Mouse (Mus musculus) lung, postnatal 14 days (tissue): ENCODE results near the gene Cdh23.

Experiments used
- DNase-seq: peaks from one replicate; pipeline ENCODE4 v3.0.0; 2021

Gene Cdh23

GRCm38 (mm10) chr10:60626086-60626485, 70.2 kb downstream of the Cdh23 start:
- DNase-seq, result no peak

DNA sequence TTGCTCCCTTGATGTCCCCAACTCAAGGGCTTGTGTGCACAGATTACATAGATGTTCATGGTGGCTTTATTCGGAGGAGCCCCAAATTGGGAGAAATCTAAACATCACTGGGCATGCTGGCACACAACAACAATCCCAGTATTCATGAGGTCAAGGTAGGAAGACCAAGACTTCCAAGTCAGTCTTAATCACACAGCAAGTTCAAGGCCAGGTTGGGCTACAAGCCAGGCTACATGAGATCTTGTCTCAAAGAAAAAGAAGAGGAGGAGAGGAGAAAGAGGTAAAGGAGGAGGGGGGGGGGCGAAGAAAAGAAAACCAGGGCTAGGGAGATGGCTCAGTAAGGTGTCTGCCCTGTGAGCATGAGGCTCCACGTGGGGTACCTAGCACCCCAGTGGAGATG, 70.8 kb downstream of the Cdh23 start:
- DNase-seq, result no peak

- no peak for DNase-seq
Observed at GRCm38 (mm10) chr10:60624945-60625344, 71.3 kb downstream of the Cdh23 start.

DNA sequence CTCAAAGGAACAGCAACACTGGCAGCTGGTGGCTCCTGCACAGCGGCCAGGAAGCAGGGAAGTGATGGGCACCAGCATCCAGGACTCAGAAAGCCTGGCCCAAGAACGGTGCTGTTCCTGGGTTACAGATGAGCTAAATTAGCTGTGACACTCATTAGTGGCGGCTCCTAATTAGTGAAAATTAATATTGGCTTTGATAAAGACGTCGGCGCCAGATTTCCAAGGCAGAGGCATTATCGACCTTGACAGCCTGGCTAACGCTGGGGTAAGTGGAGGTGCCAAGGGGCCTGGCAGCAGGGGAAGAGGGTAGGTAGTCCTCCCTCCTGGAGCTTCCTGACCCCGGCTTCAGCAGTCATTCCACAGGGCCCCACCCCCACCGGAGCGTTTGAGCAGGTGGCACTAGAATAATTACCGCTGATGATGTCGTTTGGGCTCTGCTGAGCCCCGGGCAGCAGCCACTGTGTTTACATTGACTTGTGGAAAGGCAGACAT, 72.0 kb downstream of the Cdh23 start:
- DNase-seq, result no peak

DNA sequence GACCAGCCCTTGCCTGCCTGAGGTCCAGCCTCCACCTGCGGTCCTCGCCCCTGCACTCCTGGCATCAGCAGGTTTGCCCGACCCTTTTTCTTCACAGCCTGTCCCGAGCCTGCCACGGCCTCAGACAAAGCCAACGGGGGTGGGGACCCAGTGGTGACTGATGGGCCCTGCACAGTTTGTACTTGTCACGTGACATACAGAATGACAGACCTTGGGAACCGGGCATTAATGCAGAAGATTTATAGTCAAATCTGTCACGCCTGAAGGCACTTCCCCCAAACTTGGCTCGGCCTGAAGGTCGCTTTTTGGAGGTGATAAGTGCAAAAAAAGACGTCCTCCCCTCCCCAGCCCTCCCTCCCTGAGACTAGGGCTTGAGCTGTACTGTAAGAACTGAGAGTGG, 73.5 kb downstream of the Cdh23 start:
- DNase-seq, result no peak

GRCm38 (mm10) chr10:60621470-60622170, 74.7 kb downstream of the Cdh23 start:
- DNase-seq, result no peak

DNA sequence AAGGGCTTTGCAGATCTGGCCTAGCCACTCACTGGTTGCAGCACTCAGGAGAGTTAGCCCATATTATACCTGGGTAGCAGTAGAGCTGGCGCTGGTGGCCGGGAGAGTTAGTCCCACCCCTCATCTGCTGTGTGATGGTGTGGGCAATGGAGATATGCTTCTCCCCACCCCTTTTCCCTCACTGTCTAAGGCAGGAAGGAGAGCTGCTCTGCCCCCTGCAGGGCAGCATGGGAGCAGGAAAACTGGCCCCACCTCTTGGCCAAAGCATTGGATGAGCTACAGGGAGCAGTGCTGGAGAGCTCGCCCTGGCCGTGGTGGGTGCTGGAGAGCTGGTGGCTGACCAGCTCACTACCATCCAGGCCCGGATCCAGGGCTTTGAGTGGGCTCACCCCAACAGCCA, 80.4 kb downstream of the Cdh23 start:
- DNase-seq, result no peak

DNA sequence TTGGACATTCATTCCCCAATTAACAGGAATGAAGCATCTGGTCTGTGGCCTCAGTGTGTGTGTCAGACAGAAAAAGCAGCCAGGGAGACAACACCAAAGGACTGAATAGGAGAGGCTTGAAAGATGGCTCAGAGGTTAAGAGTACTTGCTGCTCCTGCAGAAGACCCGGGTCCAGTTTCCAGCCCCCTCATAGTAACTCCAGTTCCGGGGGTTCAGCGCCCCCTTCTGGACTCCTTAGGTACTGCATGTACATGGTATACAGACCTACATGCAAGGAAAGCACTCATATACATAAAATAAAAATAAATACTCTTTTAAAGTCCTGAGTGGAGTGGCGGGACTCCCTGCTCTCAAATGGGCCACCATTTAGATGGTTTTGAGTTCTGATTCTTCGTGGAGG, 83.4 kb downstream of the Cdh23 start:
- DNase-seq, result no peak

DNA sequence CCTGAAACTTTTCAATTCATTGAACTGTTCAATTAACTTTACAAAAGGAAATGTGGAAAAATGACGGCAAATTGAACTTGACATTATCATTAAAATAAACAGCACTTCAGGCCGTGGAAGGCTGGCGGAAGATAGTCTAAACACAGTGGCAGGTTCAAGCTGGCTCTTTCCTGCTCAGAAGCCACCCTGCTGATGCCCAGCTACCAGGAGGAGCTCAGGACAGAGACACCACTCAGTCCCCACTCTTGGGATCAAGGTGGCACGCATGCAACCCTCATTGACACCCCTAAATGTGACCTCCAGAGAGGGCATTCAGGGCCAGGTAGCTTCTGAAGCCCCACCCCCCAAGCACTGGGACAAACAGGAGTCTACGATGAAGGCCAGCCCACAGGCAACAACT, 89.1 kb downstream of the Cdh23 start:
- DNase-seq, result no peak

GRCm38 (mm10) chr10:60606661-60607060, 89.6 kb downstream of the Cdh23 start:
- no peak for DNase-seq

DNA sequence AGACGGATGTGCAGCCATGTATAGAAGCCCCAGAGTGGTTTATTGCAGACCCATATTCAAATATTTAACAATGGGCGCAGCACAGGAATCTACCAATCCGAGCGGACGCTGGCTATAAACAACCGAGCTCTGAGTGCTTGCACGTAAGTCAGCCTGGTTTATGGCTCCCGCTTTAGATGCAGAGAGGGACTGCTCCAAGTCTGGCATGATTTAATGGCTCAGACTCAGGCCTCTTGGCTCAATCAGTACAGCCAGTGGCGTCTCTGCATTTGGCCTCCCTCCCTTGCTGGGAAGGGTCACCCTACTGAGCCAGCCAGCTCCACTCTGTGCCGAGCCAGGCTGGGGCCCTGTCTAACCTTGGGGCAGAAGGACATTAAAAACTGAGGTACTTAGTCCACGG, 94.1 kb downstream of the Cdh23 start:
- DNase-seq, result no peak

- no peak for DNase-seq
Observed at GRCm38 (mm10) chr10:60595166-60595565, 101.1 kb downstream of the Cdh23 start.

- DNase-seq, result no peak
Observed at GRCm38 (mm10) chr10:60592881-60593575, 103.3 kb downstream of the Cdh23 start.

- DNase-seq, result no peak
Observed at GRCm38 (mm10) chr10:60591281-60591680, 105.0 kb downstream of the Cdh23 start.

DNA sequence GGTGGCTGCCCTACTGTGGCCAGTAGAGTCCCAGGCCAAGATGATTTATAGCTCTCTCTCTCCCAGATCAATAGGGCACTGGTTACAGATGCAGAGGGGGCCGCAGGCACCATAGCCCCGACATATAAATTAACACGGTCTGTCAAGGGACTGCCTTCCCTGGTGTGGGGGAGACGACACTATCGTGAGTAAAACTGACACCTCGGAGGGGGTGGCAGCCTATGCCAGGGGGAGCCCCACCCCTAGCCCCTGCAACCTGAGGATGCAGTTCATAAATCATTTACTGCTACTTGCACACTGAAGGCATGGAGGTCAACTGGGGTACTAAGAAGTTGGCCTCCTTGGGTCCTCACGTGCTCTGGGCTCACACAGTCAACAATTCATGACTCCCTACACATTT, 106.0 kb downstream of the Cdh23 start:
- DNase-seq, result no peak

- DNase-seq, result no peak
Observed at GRCm38 (mm10) chr10:60585691-60586090, 110.6 kb downstream of the Cdh23 start.

- no peak for DNase-seq
Observed at GRCm38 (mm10) chr10:60582956-60583355, 113.3 kb downstream of the Cdh23 start.

GRCm38 (mm10) chr10:60580666-60581065, 115.6 kb downstream of the Cdh23 start:
- no peak for DNase-seq

DNA sequence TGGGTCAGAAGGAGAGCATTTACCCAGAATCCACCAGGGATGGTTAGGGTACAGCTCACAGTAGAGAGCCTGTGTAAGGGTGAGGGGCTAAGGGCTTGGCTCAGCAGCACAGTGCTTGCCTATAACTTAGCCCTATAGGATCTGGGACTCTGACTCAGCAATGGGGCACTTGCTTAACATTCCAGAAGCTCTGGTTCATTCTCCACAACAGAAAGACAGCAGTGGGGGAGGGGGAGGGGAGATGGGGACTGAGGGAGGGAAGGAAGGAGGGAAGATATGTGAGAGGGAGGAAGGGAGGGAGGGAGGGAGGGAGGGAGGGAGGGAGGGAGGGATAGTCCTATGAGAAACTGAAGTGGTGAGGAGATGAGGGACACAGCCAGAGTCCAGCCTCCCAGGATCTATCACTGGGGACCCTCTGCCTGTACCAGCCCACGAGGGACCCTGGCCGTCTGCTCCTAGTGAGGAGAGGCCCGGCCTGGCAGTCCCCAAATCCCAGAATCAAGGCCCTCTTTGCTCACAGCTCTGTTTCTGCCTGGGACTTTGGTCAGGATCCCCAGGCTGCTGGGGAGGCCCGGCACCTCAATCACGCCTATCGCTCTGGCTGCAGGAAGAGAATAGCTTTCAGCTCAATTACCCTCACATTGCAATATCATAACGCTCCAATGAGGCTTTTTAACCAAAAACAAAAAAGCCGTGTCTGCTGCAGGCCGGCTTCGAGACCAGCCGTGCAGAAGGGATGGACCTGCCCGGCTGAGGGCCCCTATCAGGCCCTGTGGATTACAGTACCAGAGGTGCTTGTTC, 117.4 kb downstream of the Cdh23 start:
- no peak for DNase-seq

DNA sequence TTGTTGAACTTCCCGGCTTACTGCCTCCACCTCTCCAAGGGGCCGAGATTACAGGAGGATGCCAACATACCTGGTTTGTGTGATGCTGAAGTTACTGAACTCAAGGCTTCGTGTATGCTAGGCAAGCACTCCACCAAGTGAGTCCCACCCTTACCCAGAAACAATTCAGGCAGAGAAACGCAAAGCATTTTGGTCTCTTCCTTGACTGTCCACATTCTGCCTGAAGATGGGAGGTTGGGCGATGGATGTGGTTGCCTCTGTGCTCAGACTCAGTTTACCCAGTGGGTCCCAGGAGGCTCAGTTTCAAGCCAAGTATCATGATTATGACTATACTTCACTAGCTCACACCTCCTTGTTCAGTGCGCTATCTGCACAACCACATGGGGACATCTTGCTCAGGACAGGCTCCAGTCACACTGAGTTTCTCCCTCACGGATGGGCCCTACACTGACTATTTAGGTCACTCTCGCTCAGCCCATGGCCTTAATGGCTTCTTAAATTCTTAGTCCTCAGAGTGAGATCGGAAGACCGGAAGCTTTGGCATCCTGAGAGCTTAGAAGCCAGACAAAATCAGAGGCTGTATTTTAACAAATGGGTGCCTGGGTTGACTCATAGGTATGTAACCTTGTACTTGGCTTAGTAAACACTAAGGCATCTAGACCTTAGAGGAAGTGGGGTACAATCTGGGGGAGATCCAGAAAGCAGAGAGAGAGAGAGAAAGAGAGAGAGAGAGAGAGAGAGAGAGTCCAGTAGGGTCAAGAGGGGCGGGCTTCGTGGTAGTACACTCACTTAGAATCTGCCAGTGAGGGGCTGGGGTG, 118.2 kb downstream of the Cdh23 start:
- DNase-seq, result no peak

GRCm38 (mm10) chr10:60577125-60577919, 119.0 kb downstream of the Cdh23 start:
- DNase-seq, result peak; percentile 79

- no peak for DNase-seq
Observed at GRCm38 (mm10) chr10:60574851-60575250, 121.4 kb downstream of the Cdh23 start.
